Mouse (Mus musculus): ENCODE measurements around the gene Klk1b27. TPM values are rescaled to one million over a fixed set of nuclear protein-coding genes. Genes with fewer than 3 reads are reported as not detected.
"Not testable (repeated sequence)": the region's sequence is repeated elsewhere in the genome, so short reads cannot be mapped to it uniquely, and the experiment has no call there.

Gene Klk1b27
- not detected in 2 replicates for polyA plus RNA-seq (2016; fragmentation: Nextera tagmentation; extraction: Ambion mirVana)

- 76% methylated on average over 3 of the region's 3 CpGs for WGBS
- ATAC-seq (ENCODE audit: low FRiP score) = not testable (repeated sequence)
Measured at GRCm38 (mm10) chr7:44051990-44052389, at the start of gene Klk1b27. Gene Klk1b27, plus strand, starts transcription at chr7:44052290.

GRCm38 (mm10) chr7:44004847-44005246, 47.2 kb upstream of the Klk1b27 start:
- no peak for ATAC-seq (ENCODE audit: low FRiP score)
- Histone ChIP-seq H3K4me1 (no peaks in the 10 kb centered on the region), H3K4me3 (no peak overlapping the region), H3K27ac (no peak overlapping the region), H3K4me2 (replicated peaks) (no peak overlapping the region), H3K9me3 (replicated peaks) (no peaks in the 10 kb centered on the region), H3K9ac (no peak overlapping the region), H3K27me3 (no peaks in the 10 kb centered on the region), H3K36me3 (no peaks in the 10 kb centered on the region)

More at GRCm38 (mm10) chr7:44051990-44052389, at the start of gene Klk1b27:
- H3K4me2 ChIP-seq (replicated peaks); H3K4me1 ChIP-seq; H3K4me3 ChIP-seq; H3K9me3 ChIP-seq (replicated peaks); H3K9ac ChIP-seq; H3K36me3 ChIP-seq; H3K27me3 ChIP-seq; H3K27ac ChIP-seq: not testable (repeated sequence)

- H3K9me3 ChIP-seq (replicated peaks) = not testable (repeated sequence)
Measured at GRCm38 (mm10) chr7:44011868-44012267, 40.2 kb upstream of the Klk1b27 start, which contains the start of gene Klk1b26. Gene Klk1b26, plus strand, starts transcription at chr7:44012168.

GRCm38 (mm10) chr7:44014666-44015065, 37.4 kb upstream of the Klk1b27 start:
- H3K4me3 ChIP-seq; H3K9ac ChIP-seq; H3K27me3 ChIP-seq; H3K9me3 ChIP-seq (replicated peaks); H3K36me3 ChIP-seq; H3K27ac ChIP-seq; ATAC-seq (ENCODE audit: low FRiP score); H3K4me2 ChIP-seq (replicated peaks); H3K4me1 ChIP-seq: not testable (repeated sequence)
- WGBS = 88% methylated on average over 6 of the region's 6 CpGs

More at GRCm38 (mm10) chr7:44011868-44012267, 40.2 kb upstream of the Klk1b27 start, which contains the start of gene Klk1b26:
- H3K36me3 ChIP-seq; H3K9ac ChIP-seq; H3K4me3 ChIP-seq; ATAC-seq (ENCODE audit: low FRiP score); H3K4me1 ChIP-seq; H3K27me3 ChIP-seq; H3K27ac ChIP-seq; H3K4me2 ChIP-seq (replicated peaks): not testable (repeated sequence)

GRCm38 (mm10) chr7:44015071-44015470, 37.0 kb upstream of the Klk1b27 start:
- no peak for ATAC-seq (ENCODE audit: low FRiP score)
- Histone ChIP-seq H3K9me3 (replicated peaks) (no peaks in the 10 kb centered on the region), H3K36me3 (no peaks in the 10 kb centered on the region), H3K4me1 (no peaks in the 10 kb centered on the region), H3K4me3 (no peak overlapping the region), H3K27ac (no peak overlapping the region), H3K27me3 (no peaks in the 10 kb centered on the region), H3K4me2 (replicated peaks) (no peak overlapping the region), H3K9ac (no peak overlapping the region)
- WGBS = 83% methylated on average over 5 of the region's 5 CpGs

- Histone ChIP-seq H3K4me3 (no peak overlapping the region), H3K9ac (no peak overlapping the region), H3K27me3 (no peaks in the 10 kb centered on the region), H3K4me1 (no peaks in the 10 kb centered on the region), H3K4me2 (replicated peaks) (no peak overlapping the region), H3K9me3 (replicated peaks) (no peaks in the 10 kb centered on the region), H3K36me3 (no peaks in the 10 kb centered on the region), H3K27ac (no peak overlapping the region)
- 78% methylated on average over 2 of the region's 2 CpGs for WGBS
- no peak for ATAC-seq (ENCODE audit: low FRiP score)
Measured at GRCm38 (mm10) chr7:44072117-44072516, 20.0 kb downstream of the Klk1b27 start.

GRCm38 (mm10) chr7:44077703-44078102, 25.6 kb downstream of the Klk1b27 start:
- H3K36me3 ChIP-seq = no peaks in the 10 kb centered on the region
- H3K4me3 ChIP-seq = no peak overlapping the region
- H3K9me3 ChIP-seq (replicated peaks) = no peaks in the 10 kb centered on the region; the same call in none of the 2 replicates
- no peak for ATAC-seq (ENCODE audit: low FRiP score)
- no peak overlapping the region for H3K27ac ChIP-seq
- 80% methylated on average over 1 of the region's 1 CpGs for WGBS
- no peak overlapping the region for H3K4me2 ChIP-seq (replicated peaks)
- H3K9ac ChIP-seq = no peak overlapping the region
- no peaks in the 10 kb centered on the region for H3K27me3 ChIP-seq
- no peaks in the 10 kb centered on the region for H3K4me1 ChIP-seq

GRCm38 (mm10) chr7:44096111-44096510, 44.0 kb downstream of the Klk1b27 start:
- 79% methylated on average over 1 of the region's 1 CpGs for WGBS
- no peaks in the 10 kb centered on the region for H3K4me1 ChIP-seq
- H3K4me2 ChIP-seq (replicated peaks) = no peak overlapping the region
- no peak overlapping the region for H3K4me3 ChIP-seq
- no peaks in the 10 kb centered on the region for H3K36me3 ChIP-seq
- no peak overlapping the region for H3K27ac ChIP-seq
- no peak for ATAC-seq (ENCODE audit: low FRiP score)
- H3K9me3 ChIP-seq (replicated peaks) = no peaks in the 10 kb centered on the region
- H3K27me3 ChIP-seq = no peaks in the 10 kb centered on the region
- H3K9ac ChIP-seq = no peak overlapping the region

- H3K4me1 ChIP-seq, H3K4me3 ChIP-seq: not testable (repeated sequence)
- 82% methylated on average over 3 of the region's 3 CpGs for WGBS
Measured at GRCm38 (mm10) chr7:44102028-44102427, 49.9 kb downstream of the Klk1b27 start, which contains the start of gene Klk1b21. Gene Klk1b21, plus strand, starts transcription at chr7:44102328.

More at GRCm38 (mm10) chr7:44102028-44102427, 49.9 kb downstream of the Klk1b27 start, which contains the start of gene Klk1b21:
- H3K9me3 ChIP-seq (replicated peaks); H3K27ac ChIP-seq; H3K9ac ChIP-seq; H3K27me3 ChIP-seq; ATAC-seq (ENCODE audit: low FRiP score); H3K4me2 ChIP-seq (replicated peaks); H3K36me3 ChIP-seq: not testable (repeated sequence)

Other genes starting within 250 kb of the Klk1b27 start
- gene Klk7, start 241.0 kb upstream of the Klk1b27 start, polyA plus RNA-seq (2016; fragmentation: Nextera tagmentation; extraction: Ambion mirVana) = not detected in 2 replicates
- not detected in 2 replicates for gene Klk6, start 227.8 kb upstream of the Klk1b27 start, polyA plus RNA-seq (2016; fragmentation: Nextera tagmentation; extraction: Ambion mirVana)
- gene Klk5, start 210.3 kb upstream of the Klk1b27 start, polyA plus RNA-seq (2016; fragmentation: Nextera tagmentation; extraction: Ambion mirVana) = 0.17 and 0.68 TPM in 2 replicates
- gene Klk4, start 171.1 kb upstream of the Klk1b27 start, polyA plus RNA-seq (2016; fragmentation: Nextera tagmentation; extraction: Ambion mirVana) = 0.50 and 0.57 TPM in 2 replicates
- gene Klk15, start 118.5 kb upstream of the Klk1b27 start, polyA plus RNA-seq (2016; fragmentation: Nextera tagmentation; extraction: Ambion mirVana) = not detected in 2 replicates
- gene Klk1b8, start 101.6 kb upstream of the Klk1b27 start, polyA plus RNA-seq (2016; fragmentation: Nextera tagmentation; extraction: Ambion mirVana) = not detected in 2 replicates
- gene Klk1b1, start 85.5 kb upstream of the Klk1b27 start, polyA plus RNA-seq (2016; fragmentation: Nextera tagmentation; extraction: Ambion mirVana) = not detected in 2 replicates
- not detected in 2 replicates for gene Klk1b9, start 76.2 kb upstream of the Klk1b27 start, polyA plus RNA-seq (2016; fragmentation: Nextera tagmentation; extraction: Ambion mirVana)
- gene Klk1b11, start 56.4 kb upstream of the Klk1b27 start, polyA plus RNA-seq (2016; fragmentation: Nextera tagmentation; extraction: Ambion mirVana) = not detected in 2 replicates
- gene Klk1b26, start 40.1 kb upstream of the Klk1b27 start, polyA plus RNA-seq (2016; fragmentation: Nextera tagmentation; extraction: Ambion mirVana) = not detected in 2 replicates
- not detected in 2 replicates for gene Klk1b21, start 50.0 kb downstream of the Klk1b27 start, polyA plus RNA-seq (2016; fragmentation: Nextera tagmentation; extraction: Ambion mirVana)
- not detected in 2 replicates for gene Klk1b22, start 60.4 kb downstream of the Klk1b27 start, polyA plus RNA-seq (2016; fragmentation: Nextera tagmentation; extraction: Ambion mirVana)
- not detected in 2 replicates for gene Klk1b16, start 84.5 kb downstream of the Klk1b27 start, polyA plus RNA-seq (2016; fragmentation: Nextera tagmentation; extraction: Ambion mirVana)
- not detected in 2 replicates for gene Klk1b24, start 135.9 kb downstream of the Klk1b27 start, polyA plus RNA-seq (2016; fragmentation: Nextera tagmentation; extraction: Ambion mirVana)
- gene Klk1b3, start 145.9 kb downstream of the Klk1b27 start, polyA plus RNA-seq (2016; fragmentation: Nextera tagmentation; extraction: Ambion mirVana) = not detected in 2 replicates
- gene Klk1b4, start 155.1 kb downstream of the Klk1b27 start, polyA plus RNA-seq (2016; fragmentation: Nextera tagmentation; extraction: Ambion mirVana) = not detected in 2 replicates
- not detected in 2 replicates for gene Klk1b5, start 163.7 kb downstream of the Klk1b27 start, polyA plus RNA-seq (2016; fragmentation: Nextera tagmentation; extraction: Ambion mirVana)
- gene Klk1, start 173.1 kb downstream of the Klk1b27 start, polyA plus RNA-seq (2016; fragmentation: Nextera tagmentation; extraction: Ambion mirVana) = not detected in 2 replicates
- not detected in 2 replicates for gene Gm36864, start 183.9 kb downstream of the Klk1b27 start, polyA plus RNA-seq (2016; fragmentation: Nextera tagmentation; extraction: Ambion mirVana)
- 1.1 and 1.2 TPM in 2 replicates for gene 1700028J19Rik, start 194.4 kb downstream of the Klk1b27 start, polyA plus RNA-seq (2016; fragmentation: Nextera tagmentation; extraction: Ambion mirVana)
- gene 2410002F23Rik, start 194.4 kb downstream of the Klk1b27 start, polyA plus RNA-seq (2016; fragmentation: Nextera tagmentation; extraction: Ambion mirVana) = 182 and 196 TPM in 2 replicates
- not detected in 2 replicates for gene Acp4, start 205.1 kb downstream of the Klk1b27 start, polyA plus RNA-seq (2016; fragmentation: Nextera tagmentation; extraction: Ambion mirVana)
- gene Gm15517, start 209.2 kb downstream of the Klk1b27 start, polyA plus RNA-seq (2016; fragmentation: Nextera tagmentation; extraction: Ambion mirVana) = not detected in 2 replicates